Mouse (Mus musculus): Measurements from ENCODE around the gene Prdm1.

Prdm1 gene

GRCm38 (mm10) chr10:44492815-44493525 is 35.3 kb downstream of the Prdm1 start:
- DNase-seq: peak; percentile 19

- DNase-seq: no peak
These were observed 37.3 kb downstream of the Prdm1 start for GRCm38 (mm10) chr10:44490899-44491422.

- DNase-seq: no peak
These were observed 41.2 kb downstream of the Prdm1 start for GRCm38 (mm10) chr10:44487132-44487531.

GRCm38 (mm10) chr10:44484077-44484476 is 44.2 kb downstream of the Prdm1 start:
- DNase-seq: peak; percentile 14

- peak; percentile 46 for DNase-seq
These were observed 45.2 kb downstream of the Prdm1 start for GRCm38 (mm10) chr10:44483116-44483515.

GRCm38 (mm10) chr10:44481379-44481778 is 46.9 kb downstream of the Prdm1 start:
- peak; percentile 77 for DNase-seq

GRCm38 (mm10) chr10:44479286-44479685 is 49.0 kb downstream of the Prdm1 start:
- no peak for DNase-seq

- peak; percentile 46 for DNase-seq
These were observed 50.2 kb downstream of the Prdm1 start for GRCm38 (mm10) chr10:44478091-44478490.

- DNase-seq: no peak
These were observed 51.1 kb downstream of the Prdm1 start for GRCm38 (mm10) chr10:44477240-44477639.

GRCm38 (mm10) chr10:44476523-44476922 is 51.8 kb downstream of the Prdm1 start:
- DNase-seq: no peak

- no peak for DNase-seq
These were observed 52.9 kb downstream of the Prdm1 start for GRCm38 (mm10) chr10:44475376-44475775.

GRCm38 (mm10) chr10:44474256-44474655 is 54.0 kb downstream of the Prdm1 start:
- DNase-seq: peak; percentile 86

- no peak for DNase-seq
These were observed 62.7 kb downstream of the Prdm1 start for GRCm38 (mm10) chr10:44465618-44466017.

- DNase-seq: no peak
These were observed 63.7 kb downstream of the Prdm1 start for GRCm38 (mm10) chr10:44464563-44464962.

GRCm38 (mm10) chr10:44463856-44464255 is 64.4 kb downstream of the Prdm1 start:
- no peak for DNase-seq

GRCm38 (mm10) chr10:44462351-44462750 is 66.0 kb downstream of the Prdm1 start:
- no peak for DNase-seq

- no peak for DNase-seq
These were observed 67.2 kb downstream of the Prdm1 start for GRCm38 (mm10) chr10:44461063-44461462.

- DNase-seq: peak; percentile 89
These were observed 68.0 kb downstream of the Prdm1 start for GRCm38 (mm10) chr10:44460095-44460810.

GRCm38 (mm10) chr10:44459321-44460000 is 68.8 kb downstream of the Prdm1 start:
- DNase-seq: peak; percentile 34

- peak; percentile 83 for DNase-seq
These were observed 69.6 kb downstream of the Prdm1 start for GRCm38 (mm10) chr10:44458534-44459315.

GRCm38 (mm10) chr10:44457791-44458533 is 70.3 kb downstream of the Prdm1 start:
- DNase-seq: no peak

Measured in lung, postnatal 36 days (tissue).